Mouse (Mus musculus) testis, adult 2 months (tissue): ENCODE data around the gene Nab1.

Experiments
- CTCF ChIP-seq: fragments of 200-500 bp; IDR thresholded peaks from 2 replicates; pipeline ENCODE4 v1.5.1; 2012; ENCODE audit warnings: low read depth, mild to moderate bottlenecking, inconsistent platforms, low read length, moderate library complexity; ENCODE audit not compliant: control insufficient read depth, insufficient read depth, insufficient replicate concordance
- POLR2A ChIP-seq: fragments of 200-500 bp; IDR thresholded peaks from 2 replicates; pipeline ENCODE4 v1.6.1; 2012; ENCODE audit warnings: low read depth, mild to moderate bottlenecking, inconsistent platforms, low read length, moderate library complexity; ENCODE audit not compliant: control insufficient read depth

GRCm38 (mm10) chr1:52501090-52501489, 611 bp upstream of the Nab1 start:
- TF ChIP-seq CTCF (no peak), POLR2A (no peak)
